Mouse (Mus musculus) lung, adult 2 months (tissue): Measurements from ENCODE around the gene Cab39. TPM values are rescaled to one million over a fixed set of nuclear protein-coding genes. Genes with fewer than 3 reads are reported as not detected.

ENCODE experiments used
- DNase-seq: peaks from one replicate; pipeline ENCODE4 v3.0.0; 2022
- H3K4me1 ChIP-seq: fragments of 200-500 bp; 2 replicates; pipeline ENCODE4 v1.6.1; 2011; ENCODE audit warnings: low read length; ENCODE audit not compliant: control insufficient read depth, insufficient read depth
- H3K4me3 ChIP-seq: fragments of 200-500 bp; replicated peaks from 2 replicates; pipeline ENCODE3; 2011; ENCODE audit warnings: low read depth, mild to moderate bottlenecking, control low read depth, low read length; ENCODE audit errors: extremely low read depth
- CTCF ChIP-seq: fragments of 200-500 bp; IDR thresholded peaks from 2 replicates; pipeline ENCODE4 v1.5.1; 2011; ENCODE audit warnings: mild to moderate bottlenecking, low read length, control low read depth; ENCODE audit not compliant: insufficient read depth
- POLR2A ChIP-seq: fragments of 200-500 bp; IDR thresholded peaks from 2 replicates; pipeline ENCODE4 v1.6.1; 2011; ENCODE audit warnings: low read depth, mild to moderate bottlenecking, control low read depth, low read length, borderline replicate concordance; ENCODE audit errors: extremely low read depth
- whole genome bisulfite sequencing: fragments of 180-500 bp; shearing (Covaris S2); methylation state at CpG from one replicate; pipeline ENCODE4 v1.1.7; 2018; 5-methylcytosine and 5-hydroxymethylcytosine counted together
- polyA plus RNA-seq: library from polyadenylated mRNA; depleted of rRNA; stranded (reverse); fragments of >200 nt; gene quantifications from 2 replicates; pipeline ENCODE4 v1.2.3, GENCODE M21; 2012

Cab39 gene
- polyA plus RNA-seq, 1 experiment: 48.3 TPM

- TF ChIP-seq CTCF (no peak), POLR2A (no peak)
- Histone ChIP-seq H3K4me3 (no peak overlapping the region), H3K4me1 (no peaks in the 10 kb centered on the region)
- no peak for DNase-seq
- 35% methylated on average over 14 of the region's 14 CpGs for WGBS
Measured at GRCm38 (mm10) chr1:85758231-85758968, 34.8 kb upstream of the Cab39 start.

DNA sequence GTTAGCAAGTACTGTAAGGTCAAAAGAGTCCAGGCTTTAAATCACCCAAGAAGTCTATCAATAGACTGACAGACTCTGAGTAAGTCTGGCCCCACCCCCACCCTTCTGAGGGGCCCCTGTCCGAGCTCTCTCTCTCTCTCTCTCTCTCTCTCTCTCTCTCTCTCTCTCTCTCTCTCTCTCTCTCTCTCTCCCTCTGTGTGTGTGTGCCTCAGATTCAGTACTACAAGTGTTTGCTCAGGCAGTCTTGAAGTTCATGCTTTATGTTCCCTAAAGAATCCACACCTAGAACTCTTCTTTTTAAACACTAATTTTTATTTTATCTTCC, 34.3 kb upstream of the Cab39 start:
- TF ChIP-seq POLR2A: no peak
- no peak for TF ChIP-seq CTCF
- no peak overlapping the region for H3K4me3 ChIP-seq
- no peaks in the 10 kb centered on the region for H3K4me1 ChIP-seq
- no peak for DNase-seq
- WGBS: 35% methylated on average over 1 of the region's 1 CpGs

GRCm38 (mm10) chr1:85761665-85762064, 31.6 kb upstream of the Cab39 start:
- TF ChIP-seq POLR2A (no peak), CTCF (no peak)
- no peak for DNase-seq
- no peaks in the 10 kb centered on the region for H3K4me1 ChIP-seq
- H3K4me3 ChIP-seq: no peak overlapping the region
- WGBS: 86% methylated on average over 4 of the region's 4 CpGs

- TF ChIP-seq CTCF: no peak
- TF ChIP-seq POLR2A: no peak
Measured at GRCm38 (mm10) chr1:85763386-85763785, 29.9 kb upstream of the Cab39 start.

GRCm38 (mm10) chr1:85764291-85764690, 28.9 kb upstream of the Cab39 start:
- 62% methylated on average over 4 of the region's 4 CpGs for WGBS
- no peak overlapping the region for H3K4me3 ChIP-seq
- DNase-seq: no peak
- TF ChIP-seq POLR2A (no peak), CTCF (no peak)
- H3K4me1 ChIP-seq: no peaks in the 10 kb centered on the region

More at GRCm38 (mm10) chr1:85763386-85763785, 29.9 kb upstream of the Cab39 start:
- WGBS: 65% methylated on average over 6 of the region's 6 CpGs
- Histone ChIP-seq H3K4me1 (no peaks in the 10 kb centered on the region), H3K4me3 (no peak overlapping the region)
- DNase-seq: no peak

DNA sequence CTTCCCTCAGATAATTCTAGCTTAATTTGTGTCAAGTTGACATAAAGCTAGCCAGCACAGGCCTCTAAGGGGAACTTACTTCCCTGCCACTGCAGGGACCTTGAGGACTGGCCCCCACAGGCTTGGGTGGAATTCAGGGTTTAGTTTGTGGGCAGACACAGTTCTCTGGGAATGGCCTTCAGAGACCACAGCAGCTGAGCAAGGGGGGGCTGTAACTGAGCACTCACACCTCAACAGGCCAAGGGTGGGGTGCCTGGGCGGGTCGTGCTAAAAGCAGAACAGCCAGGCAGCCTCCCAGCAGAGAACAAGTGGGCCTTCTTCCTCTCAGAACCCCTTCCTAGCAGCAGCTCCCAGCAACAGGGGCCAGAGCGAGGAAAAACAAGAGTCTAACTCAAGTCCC, 27.1 kb upstream of the Cab39 start:
- DNase-seq: no peak
- 74% methylated on average over 3 of the region's 3 CpGs for WGBS
- TF ChIP-seq POLR2A (no peak), CTCF (no peak)
- no peak overlapping the region for H3K4me3 ChIP-seq
- H3K4me1 ChIP-seq: no peaks in the 10 kb centered on the region

DNA sequence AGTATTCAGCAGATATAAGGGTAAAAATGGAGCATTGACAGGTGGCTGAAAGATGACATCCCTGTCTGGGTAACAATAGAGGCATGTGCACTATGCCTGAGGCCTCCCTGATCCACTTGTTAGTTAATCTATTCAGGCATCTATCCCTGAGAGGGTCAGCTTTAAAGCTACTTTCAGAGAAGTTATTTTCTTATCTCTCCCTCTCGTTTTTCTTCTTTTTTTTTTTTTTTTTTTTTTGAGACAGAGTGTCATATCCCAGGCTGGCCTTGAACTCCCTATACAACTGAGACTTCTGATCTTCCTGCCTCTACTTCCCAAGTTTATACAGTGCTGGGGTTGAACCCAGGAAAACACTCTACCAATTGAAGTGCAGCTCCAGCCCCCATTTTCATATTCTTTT, 25.5 kb upstream of the Cab39 start:
- WGBS: 56% methylated on average over 1 of the region's 1 CpGs
- TF ChIP-seq POLR2A (no peak), CTCF (no peak)
- Histone ChIP-seq H3K4me3 (no peak overlapping the region), H3K4me1 (no peaks in the 10 kb centered on the region)
- DNase-seq: no peak

DNA sequence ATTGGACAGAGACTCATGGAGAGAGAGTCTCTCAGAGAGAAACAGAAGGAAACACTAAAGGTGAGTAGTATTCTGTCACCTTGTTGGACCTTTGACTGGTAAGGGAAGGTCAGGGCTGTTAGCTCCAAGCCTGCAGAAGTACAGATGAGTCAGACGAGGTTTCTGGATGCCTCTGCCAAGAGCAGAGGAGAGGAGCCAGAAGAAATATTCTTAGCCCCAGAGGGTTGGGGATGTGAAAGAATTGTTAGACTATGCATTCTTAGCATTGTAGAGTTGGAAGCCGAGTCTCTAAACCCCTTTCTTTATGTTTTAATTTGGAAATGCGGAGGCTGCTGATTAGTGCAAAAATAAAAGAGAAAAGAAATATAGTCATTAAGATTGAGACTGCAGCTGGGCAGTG, 21.3 kb upstream of the Cab39 start:
- WGBS: 62% methylated on average over 3 of the region's 3 CpGs
- Histone ChIP-seq H3K4me3 (no peak overlapping the region), H3K4me1 (no peaks in the 10 kb centered on the region)
- DNase-seq: no peak
- no peak for TF ChIP-seq POLR2A
- no peak for TF ChIP-seq CTCF

- TF ChIP-seq POLR2A (no peak), CTCF (no peak)
- H3K4me1 ChIP-seq: no peaks in the 10 kb centered on the region
- H3K4me3 ChIP-seq: no peak overlapping the region
- no peak for DNase-seq
- 74% methylated on average over 7 of the region's 7 CpGs for WGBS
Measured at GRCm38 (mm10) chr1:85775136-85775535, 18.1 kb upstream of the Cab39 start.

- no peaks in the 10 kb centered on the region for H3K4me1 ChIP-seq
- 52% methylated on average over 10 of the region's 10 CpGs for WGBS
- TF ChIP-seq POLR2A: no peak
- no peak for TF ChIP-seq CTCF
Measured at GRCm38 (mm10) chr1:85776154-85776553, 17.1 kb upstream of the Cab39 start.

DNA sequence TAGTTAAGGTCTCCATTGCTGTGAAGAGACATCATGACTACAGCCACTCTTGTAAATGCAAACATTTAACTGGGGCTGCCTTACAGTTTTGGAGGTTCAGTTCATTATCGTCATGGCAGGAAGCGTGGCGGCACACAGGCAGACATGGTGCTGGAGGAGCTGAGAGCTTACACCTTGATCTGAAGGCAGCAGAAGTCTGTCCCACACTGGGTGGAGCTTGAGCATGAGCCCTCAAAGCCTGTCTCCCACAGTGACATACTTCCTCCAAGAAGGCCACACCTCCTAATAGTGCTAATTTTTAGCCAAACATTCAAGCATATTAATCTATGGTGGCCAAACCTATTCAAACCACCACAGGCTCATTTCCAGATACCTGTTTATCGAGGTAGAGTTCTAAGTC, 14.8 kb upstream of the Cab39 start, which contains the start of gene A630001G21Rik:
A630001G21Rik (minus strand) TSS at position 208 of the 400 bp plus-strand sequence.
- 91% methylated on average over 4 of the region's 4 CpGs for WGBS
- TF ChIP-seq POLR2A (no peak), CTCF (no peak)
- Histone ChIP-seq H3K4me3 (no peak within 1 kb of the TSS), H3K4me1 (no peaks in the 10 kb centered on the region)
- DNase-seq: no peak

More at GRCm38 (mm10) chr1:85776154-85776553, 17.1 kb upstream of the Cab39 start:
- DNase-seq: no peak
- H3K4me3 ChIP-seq: no peak overlapping the region

GRCm38 (mm10) chr1:85779012-85779411, 14.2 kb upstream of the Cab39 start:
- 53% methylated on average over 3 of the region's 3 CpGs for WGBS
- H3K4me1 ChIP-seq: no peaks in the 10 kb centered on the region
- no peak for TF ChIP-seq POLR2A
- TF ChIP-seq CTCF: no peak
- H3K4me3 ChIP-seq: no peak overlapping the region
- DNase-seq: no peak
